Mouse (Mus musculus): Measurements from ENCODE around the gene Rhbg. TPM values are rescaled to one million over a fixed set of nuclear protein-coding genes. Genes with fewer than 3 reads are reported as not detected.

The Rhbg gene
- total and polyA plus RNA-seq, 2 experiments from 2014 or later, result 0.19 to 0.21 TPM

DNA sequence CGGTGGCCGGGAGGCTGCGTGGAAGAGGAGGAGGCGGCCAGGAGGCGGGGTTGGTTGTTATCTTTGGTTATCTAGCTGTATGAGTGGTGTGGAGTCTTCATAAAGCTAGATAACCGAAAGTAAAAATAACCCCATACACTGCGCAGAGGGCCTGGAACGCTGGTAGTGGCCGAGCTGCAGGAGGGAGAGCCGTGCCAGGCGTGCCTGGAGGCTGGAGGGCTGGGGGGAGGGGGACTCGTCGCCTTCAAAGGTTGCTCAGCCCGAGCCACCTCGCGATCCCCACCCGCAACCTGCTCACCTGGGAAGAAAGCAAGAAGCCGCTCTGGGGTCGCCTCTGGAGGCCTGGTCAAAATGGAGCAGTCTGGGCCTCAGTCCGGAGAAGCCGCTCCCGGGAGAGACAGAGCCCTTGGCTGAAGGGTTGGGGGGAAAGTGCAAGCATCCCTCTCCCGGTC, 38.9 kb downstream of the Rhbg start:
- Histone ChIP-seq H3K36me3 (ENCODE audit: insufficient read depth) (peaks cover 35% of the 10 kb centered on the region), H3K27me3 (ENCODE audit: insufficient read depth, low read length) (no peaks in the 10 kb centered on the region), H3K27ac (ENCODE audit: low read depth, low read length) (peak overlapping the region; percentile 95), H3K9me3 (ENCODE audit: low read length) (no peaks in the 10 kb centered on the region), H3K4me1 (ENCODE audit: insufficient read depth) (peaks cover 34% of the 10 kb centered on the region), H3K4me3 (ENCODE audit: low read depth, low read length) (peak overlapping the region; percentile 78), H3K9ac (peak overlapping the region; percentile 96), H3K4me2 (ENCODE audit: low read depth) (peak overlapping the region; percentile 97)
- 7% methylated on average over 23 of the region's 23 CpGs for WGBS
- no peak for TF ChIP-seq CTCF (IDR thresholded peaks at IDR 0.05; ENCODE audit: low read depth)
- DNase-seq (peak; percentile 66), ATAC-seq (no peak)

DNA sequence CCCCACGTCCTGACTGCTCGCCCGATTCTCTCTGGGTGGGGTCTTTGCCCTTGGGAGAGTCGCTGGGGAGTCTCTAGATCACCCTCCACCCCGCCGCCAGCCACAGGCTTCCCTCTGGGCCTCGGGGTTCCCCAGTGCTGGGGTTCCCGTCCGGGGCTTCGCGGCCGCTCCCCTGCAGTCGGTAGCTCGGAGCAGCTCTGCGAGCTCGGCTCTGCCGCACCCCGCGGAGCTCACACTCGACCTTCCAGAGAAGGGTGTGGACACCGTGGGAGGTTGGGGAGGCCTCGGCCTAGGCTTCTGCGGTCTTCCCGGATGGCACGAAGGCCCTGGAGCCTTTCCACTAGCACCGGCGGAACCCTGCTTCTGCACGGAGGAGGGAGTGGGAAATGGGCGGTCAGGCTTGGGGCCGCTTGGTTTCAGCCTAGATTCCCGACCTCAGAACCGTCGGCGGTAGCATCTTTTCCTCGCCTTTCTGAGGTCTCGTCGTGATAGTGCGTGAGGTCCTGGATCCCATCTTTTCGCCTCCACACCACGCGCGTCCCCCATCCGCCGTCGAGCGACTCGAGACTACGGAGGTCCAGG, 39.4 kb downstream of the Rhbg start:
- DNase-seq (peak; percentile 61), ATAC-seq (0 out of 2 replicates have a peak, but pooled peaks have one; percentile 2)
- Histone ChIP-seq H3K4me3 (ENCODE audit: low read depth, low read length) (peak overlapping the region; percentile 78), H3K4me2 (ENCODE audit: low read depth) (peak overlapping the region; percentile 97), H3K4me1 (ENCODE audit: insufficient read depth) (peaks cover 35% of the 10 kb centered on the region), H3K27ac (ENCODE audit: low read depth, low read length) (peak overlapping the region; percentile 95), H3K27me3 (ENCODE audit: insufficient read depth, low read length) (no peaks in the 10 kb centered on the region), H3K9ac (peak overlapping the region; percentile 96), H3K9me3 (ENCODE audit: low read length) (no peaks in the 10 kb centered on the region), H3K36me3 (ENCODE audit: insufficient read depth) (peaks cover 32% of the 10 kb centered on the region)
- WGBS, result 8% methylated on average over 48 of the region's 48 CpGs
- no peak for TF ChIP-seq CTCF (IDR thresholded peaks at IDR 0.05; ENCODE audit: low read depth)

GRCm38 (mm10) chr3:88214197-88214938, 40.1 kb downstream of the Rhbg start:
- Histone ChIP-seq H3K4me2 (ENCODE audit: low read depth) (peak overlapping the region; percentile 97), H3K4me1 (ENCODE audit: insufficient read depth) (peaks cover 35% of the 10 kb centered on the region), H3K36me3 (ENCODE audit: insufficient read depth) (peaks cover 31% of the 10 kb centered on the region), H3K9ac (peak overlapping the region; percentile 96), H3K4me3 (ENCODE audit: low read depth, low read length) (peak overlapping the region; percentile 78), H3K27ac (ENCODE audit: low read depth, low read length) (peak overlapping the region; percentile 95), H3K27me3 (ENCODE audit: insufficient read depth, low read length) (no peaks in the 10 kb centered on the region), H3K9me3 (ENCODE audit: low read length) (no peaks in the 10 kb centered on the region)
- 6% methylated on average over 42 of the region's 42 CpGs for WGBS
- DNase-seq (peak; percentile 91), ATAC-seq (peak; percentile 86)
- TF ChIP-seq CTCF (IDR thresholded peaks at IDR 0.05; ENCODE audit: low read depth), result peak; percentile 46

DNA sequence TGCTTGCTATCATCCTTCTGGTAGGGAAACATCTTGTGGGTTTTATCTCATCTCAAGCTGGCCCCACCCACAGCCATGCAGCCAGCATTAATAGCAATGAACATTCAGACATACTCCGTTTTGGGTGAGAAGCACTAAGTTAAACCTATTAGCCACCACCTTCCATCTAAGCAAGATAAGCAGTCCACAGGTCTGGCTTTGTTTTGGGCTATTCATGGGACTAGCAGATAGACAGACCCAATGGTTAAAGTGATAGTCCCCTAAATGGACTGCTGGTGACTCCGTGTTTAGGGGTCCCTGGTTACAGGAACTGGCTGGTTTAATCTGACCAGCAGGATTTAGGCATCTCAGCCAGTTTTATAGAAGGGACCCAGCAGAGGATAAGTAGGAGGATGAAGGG, 41.5 kb downstream of the Rhbg start:
- peak; percentile 66 for DNase-seq
- H3K4me1 ChIP-seq (ENCODE audit: insufficient read depth), result peaks cover 25% of the 10 kb centered on the region; the same call in 1 of the 2 replicates
- ATAC-seq, result no peak

GRCm38 (mm10) chr3:88212356-88212755, 42.2 kb downstream of the Rhbg start:
- peak overlapping the region; percentile 99 for H3K27ac ChIP-seq (ENCODE audit: low read depth, low read length)
- peaks cover 29% of the 10 kb centered on the region for H3K36me3 ChIP-seq (ENCODE audit: insufficient read depth)
- H3K9me3 ChIP-seq (ENCODE audit: low read length), result no peaks in the 10 kb centered on the region
- H3K9ac ChIP-seq, result peak overlapping the region; percentile 96
- H3K4me1 ChIP-seq (ENCODE audit: insufficient read depth), result peaks cover 21% of the 10 kb centered on the region; the same call in 1 of the 2 replicates
- no peaks in the 10 kb centered on the region for H3K27me3 ChIP-seq (ENCODE audit: insufficient read depth, low read length)
- peak overlapping the region; percentile 78 for H3K4me3 ChIP-seq (ENCODE audit: low read depth, low read length)
- peak; percentile 46 for DNase-seq
- H3K4me2 ChIP-seq (ENCODE audit: low read depth), result peak overlapping the region; percentile 97
- no peak for TF ChIP-seq CTCF (IDR thresholded peaks at IDR 0.05; ENCODE audit: low read depth)
- WGBS, result 3% methylated on average over 1 of the region's 1 CpGs
- ATAC-seq, result no peak

More for the DNA sequence above, 41.5 kb downstream of the Rhbg start:
- Histone ChIP-seq H3K9ac (peak overlapping the region; percentile 96), H3K36me3 (ENCODE audit: insufficient read depth) (peaks cover 29% of the 10 kb centered on the region), H3K27me3 (ENCODE audit: insufficient read depth, low read length) (no peaks in the 10 kb centered on the region), H3K27ac (ENCODE audit: low read depth, low read length) (peak overlapping the region; percentile 95), H3K9me3 (ENCODE audit: low read length) (no peaks in the 10 kb centered on the region), H3K4me2 (ENCODE audit: low read depth) (peak overlapping the region; percentile 97), H3K4me3 (ENCODE audit: low read depth, low read length) (peak overlapping the region; percentile 78)
- no peak for TF ChIP-seq CTCF (IDR thresholded peaks at IDR 0.05; ENCODE audit: low read depth)
- WGBS, result 5% methylated on average over 2 of the region's 2 CpGs

DNA sequence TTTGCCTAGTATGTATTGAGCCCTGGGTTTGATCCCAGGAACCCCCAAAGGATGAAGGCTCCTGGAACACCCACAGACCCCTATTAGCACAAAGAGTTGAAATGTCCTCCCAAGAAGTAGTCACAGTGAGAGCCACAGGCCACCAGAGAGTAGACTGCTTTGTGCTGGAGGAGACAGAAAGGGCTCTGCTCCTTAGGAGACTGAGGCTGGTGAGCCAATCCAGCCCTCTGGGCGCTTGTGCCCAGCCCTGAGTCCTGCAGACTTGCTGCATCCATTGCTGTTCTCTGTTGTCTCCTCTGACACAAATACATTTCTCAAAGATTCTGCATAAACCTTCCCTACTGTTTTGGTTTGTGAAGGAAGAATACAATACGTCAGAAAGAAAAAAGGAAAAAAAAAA, 43.6 kb downstream of the Rhbg start:
- ATAC-seq (no peak), DNase-seq (peak; percentile 22)
- H3K9me3 ChIP-seq (ENCODE audit: low read length), result no peaks in the 10 kb centered on the region
- no peak for TF ChIP-seq CTCF (IDR thresholded peaks at IDR 0.05; ENCODE audit: low read depth)
- 17% methylated on average over 2 of the region's 2 CpGs for WGBS
- H3K27ac ChIP-seq (ENCODE audit: low read depth, low read length), result peak overlapping the region; percentile 99; the same call in 1 of the 2 replicates
- peak overlapping the region; percentile 96 for H3K9ac ChIP-seq
- H3K27me3 ChIP-seq (ENCODE audit: insufficient read depth, low read length), result no peaks in the 10 kb centered on the region
- H3K4me1 ChIP-seq (ENCODE audit: insufficient read depth), result peaks cover 25% of the 10 kb centered on the region; the same call in 1 of the 2 replicates
- H3K4me3 ChIP-seq (ENCODE audit: low read depth, low read length), result peak overlapping the region; percentile 78
- H3K4me2 ChIP-seq (ENCODE audit: low read depth), result peak overlapping the region; percentile 97
- H3K36me3 ChIP-seq (ENCODE audit: insufficient read depth), result peaks cover 26% of the 10 kb centered on the region

GRCm38 (mm10) chr3:88210121-88210520, 44.4 kb downstream of the Rhbg start:
- H3K27ac ChIP-seq (ENCODE audit: low read depth, low read length), result peak overlapping the region; percentile 99
- H3K4me2 ChIP-seq (ENCODE audit: low read depth), result peak overlapping the region; percentile 97
- H3K27me3 ChIP-seq (ENCODE audit: insufficient read depth, low read length), result no peaks in the 10 kb centered on the region
- 20% methylated on average over 2 of the region's 2 CpGs for WGBS
- H3K9ac ChIP-seq, result peak overlapping the region; percentile 96
- ATAC-seq, result no peak
- H3K36me3 ChIP-seq (ENCODE audit: insufficient read depth), result peaks cover 21% of the 10 kb centered on the region
- no peaks in the 10 kb centered on the region for H3K9me3 ChIP-seq (ENCODE audit: low read length)
- DNase-seq, result peak; percentile 19
- peaks cover 33% of the 10 kb centered on the region for H3K4me1 ChIP-seq (ENCODE audit: insufficient read depth)
- TF ChIP-seq CTCF (IDR thresholded peaks at IDR 0.05; ENCODE audit: low read depth), result no peak
- peak overlapping the region; percentile 78 for H3K4me3 ChIP-seq (ENCODE audit: low read depth, low read length)
